Mouse (Mus musculus) frontal cortex, postnatal 25 days (tissue): ENCODE measurements around the gene S100a1.

ENCODE experiments used
- DNase-seq, 2 experiments: peaks; one replicate each; pipeline ENCODE4 v3.0.0; 2022; ENCODE audit warnings: low spot score in 2 of 2

S100a1 gene

DNA sequence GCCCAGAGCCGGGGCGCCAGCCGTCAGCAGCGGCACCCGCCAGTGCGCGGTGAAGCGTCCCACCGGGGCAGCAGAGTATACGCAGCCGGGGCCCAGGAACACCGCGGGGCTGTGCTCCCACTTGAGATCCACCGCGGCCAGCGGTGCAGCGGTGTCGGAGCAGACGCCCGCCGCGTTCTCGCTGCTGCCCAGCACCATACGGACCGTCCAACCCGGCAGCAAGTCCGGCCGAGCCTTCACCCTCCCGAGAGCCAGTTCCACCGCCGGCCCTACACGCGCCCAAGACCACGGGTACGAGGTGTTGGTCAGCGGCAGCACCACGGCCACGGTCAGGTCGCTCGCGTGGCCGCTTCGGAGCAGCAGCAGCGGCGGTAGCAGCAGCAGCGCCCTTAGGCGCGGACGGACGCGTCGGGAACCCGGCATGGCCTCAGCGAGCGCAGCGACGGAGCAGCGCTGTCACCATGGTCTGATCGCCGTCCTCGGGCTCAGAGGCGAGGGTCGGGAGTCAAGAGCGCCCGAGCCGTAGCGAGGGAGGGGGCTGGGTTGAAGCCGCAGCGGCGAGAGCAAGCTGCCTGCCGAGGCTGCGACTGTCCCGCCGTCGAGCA, 49.0 kb downstream of the S100a1 start:
- DNase-seq, result no peak

DNA sequence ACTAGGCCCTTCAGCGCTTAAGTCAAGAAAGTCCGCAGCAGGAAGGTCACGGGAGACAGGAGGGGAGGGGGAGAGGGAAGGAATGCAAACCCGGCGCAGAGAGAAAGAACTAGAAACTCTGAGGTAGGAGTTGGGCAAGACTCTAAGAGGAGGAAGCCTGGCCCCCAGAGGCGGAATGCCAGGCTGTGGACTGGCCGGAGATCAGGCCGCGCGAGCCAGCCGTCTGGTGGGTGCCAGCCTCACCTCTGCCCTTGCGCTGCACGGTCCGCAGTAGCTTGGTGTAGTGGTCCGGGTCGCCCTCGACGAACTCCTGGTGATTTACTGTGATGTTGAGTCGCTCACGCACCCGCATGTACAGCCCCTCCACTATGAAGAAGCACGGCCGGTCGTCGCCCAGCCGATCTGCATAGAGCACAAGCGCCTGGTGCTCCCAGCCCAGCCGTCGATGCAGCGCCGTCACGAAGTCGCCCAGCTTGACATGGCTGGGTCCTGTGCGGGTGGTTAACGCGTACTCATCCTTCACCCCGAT, 49.6 kb downstream of the S100a1 start:
- DNase-seq, result no peak

DNA sequence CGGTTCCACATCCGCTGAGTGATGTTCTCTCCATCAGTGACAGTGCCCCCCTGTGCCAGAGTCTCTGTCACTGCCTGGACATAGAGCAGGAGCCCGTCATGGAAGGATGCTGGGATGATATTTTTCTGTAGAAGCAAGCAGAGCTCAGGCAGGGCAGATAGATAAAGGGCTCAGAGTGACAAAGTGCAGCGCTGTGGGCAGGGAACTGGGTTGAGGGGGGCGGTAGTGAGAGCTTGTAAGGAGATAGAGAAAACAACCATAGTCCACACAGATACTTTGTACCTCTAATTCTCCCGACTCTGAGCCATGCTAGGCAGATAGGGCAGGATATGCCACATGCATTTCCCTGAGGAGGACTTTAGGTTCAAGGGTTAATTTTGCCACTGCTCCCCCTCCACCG, 51.6 kb downstream of the S100a1 start:
- DNase-seq, result no peak

DNA sequence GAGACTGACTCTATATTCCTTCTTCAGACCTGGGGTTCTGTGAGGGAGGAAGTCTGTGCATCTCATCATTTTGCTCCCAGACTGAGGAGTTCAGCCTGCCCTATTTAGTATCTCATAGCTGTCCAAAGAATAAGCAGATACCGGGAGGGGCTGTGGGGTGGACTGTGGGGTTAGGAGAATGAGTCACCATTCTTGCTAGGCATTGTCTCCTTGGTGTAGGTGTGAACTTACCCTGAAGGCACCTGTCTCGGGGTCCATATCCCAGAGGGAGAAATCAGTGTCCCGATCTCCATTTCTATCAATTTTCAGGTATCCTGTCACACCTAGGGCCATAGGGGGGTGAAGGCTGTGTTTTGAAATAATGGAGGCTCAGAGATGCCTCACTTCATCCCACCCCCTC, 52.3 kb downstream of the S100a1 start:
- no peak for DNase-seq
